Mouse (Mus musculus) retina, embryonic 14.5 days (tissue): ENCODE measurements around the gene Agpat3.

Experiments used
- DNase-seq: peaks from one replicate; pipeline ENCODE4 v3.0.0-alpha.2; 2015; ENCODE audit warnings: low spot score

Gene Agpat3

DNA sequence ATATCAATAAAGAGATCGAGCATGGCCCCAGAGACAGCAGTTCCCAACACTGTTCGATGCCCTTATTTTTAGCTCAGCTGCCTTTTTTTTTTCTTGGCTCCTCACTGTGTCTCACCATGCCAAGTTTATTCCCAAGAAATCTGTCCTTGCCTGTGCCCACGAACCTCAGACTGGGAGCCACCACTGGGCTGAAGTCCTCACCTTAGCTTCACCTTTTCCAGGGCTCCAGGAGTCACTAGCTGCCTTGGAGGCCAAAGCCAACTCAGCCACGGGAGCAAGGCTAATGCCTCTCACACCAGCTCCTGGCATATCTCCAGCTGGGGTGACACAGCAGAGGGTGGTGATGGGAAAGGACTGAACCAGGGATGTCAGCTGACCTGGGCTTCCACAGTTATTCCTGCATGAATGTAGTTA, 96.6 kb downstream of the Agpat3 start:
- DNase-seq, result no peak

DNA sequence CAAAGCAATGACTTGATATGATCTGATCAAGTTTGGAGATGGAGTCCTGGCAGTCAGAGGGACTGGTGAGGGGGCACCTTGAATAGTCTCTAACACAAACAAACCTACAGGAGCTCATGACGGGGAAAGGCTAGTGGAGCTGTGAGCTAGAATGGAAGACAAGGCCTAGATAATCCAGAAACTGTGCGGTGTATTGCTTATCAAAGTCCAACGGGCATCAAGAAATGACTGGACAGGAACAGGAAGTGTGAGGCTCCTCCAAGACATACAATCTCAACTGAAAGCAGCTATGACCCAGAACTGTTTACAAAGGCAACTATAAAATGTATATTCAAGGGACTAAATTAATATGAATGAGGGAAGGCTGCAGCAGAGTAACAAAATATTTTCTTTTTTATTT, 105.1 kb downstream of the Agpat3 start:
- no peak for DNase-seq

DNA sequence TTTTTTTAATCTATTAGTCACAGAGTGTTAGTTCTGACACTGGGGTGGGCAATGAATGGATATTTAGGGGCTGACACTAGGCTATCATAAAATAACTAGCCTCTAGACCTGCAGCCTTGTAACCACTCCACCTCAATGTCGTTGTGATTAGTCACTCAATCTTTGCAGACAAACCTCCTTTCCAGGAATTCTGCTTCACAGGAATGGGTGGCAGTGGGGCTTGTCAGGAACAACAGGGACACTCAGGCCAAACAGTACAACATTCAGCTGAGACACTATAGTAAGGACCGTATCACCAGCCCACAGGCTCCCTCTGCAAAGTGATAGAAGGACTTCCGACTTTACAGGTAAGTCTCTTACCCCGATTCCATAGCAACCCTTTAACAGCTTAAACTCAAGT, 105.6 kb downstream of the Agpat3 start:
- DNase-seq, result no peak

DNA sequence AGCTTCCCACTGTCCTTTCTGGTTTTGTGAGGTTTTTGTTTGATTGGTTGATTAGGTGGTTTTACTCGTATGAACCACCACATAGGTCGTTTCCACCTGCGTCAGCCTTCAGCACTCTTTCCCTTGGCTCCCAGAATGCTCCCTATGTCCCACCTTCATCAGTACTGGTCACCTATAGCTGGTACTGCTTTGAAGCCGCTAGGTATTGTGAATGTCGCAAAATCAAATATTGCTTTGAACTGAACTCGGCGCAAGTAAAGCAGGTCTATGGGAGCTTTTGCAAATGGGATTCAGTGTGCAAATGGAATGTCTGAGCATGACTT, 107.1 kb downstream of the Agpat3 start:
- peak; percentile 16 for DNase-seq

DNA sequence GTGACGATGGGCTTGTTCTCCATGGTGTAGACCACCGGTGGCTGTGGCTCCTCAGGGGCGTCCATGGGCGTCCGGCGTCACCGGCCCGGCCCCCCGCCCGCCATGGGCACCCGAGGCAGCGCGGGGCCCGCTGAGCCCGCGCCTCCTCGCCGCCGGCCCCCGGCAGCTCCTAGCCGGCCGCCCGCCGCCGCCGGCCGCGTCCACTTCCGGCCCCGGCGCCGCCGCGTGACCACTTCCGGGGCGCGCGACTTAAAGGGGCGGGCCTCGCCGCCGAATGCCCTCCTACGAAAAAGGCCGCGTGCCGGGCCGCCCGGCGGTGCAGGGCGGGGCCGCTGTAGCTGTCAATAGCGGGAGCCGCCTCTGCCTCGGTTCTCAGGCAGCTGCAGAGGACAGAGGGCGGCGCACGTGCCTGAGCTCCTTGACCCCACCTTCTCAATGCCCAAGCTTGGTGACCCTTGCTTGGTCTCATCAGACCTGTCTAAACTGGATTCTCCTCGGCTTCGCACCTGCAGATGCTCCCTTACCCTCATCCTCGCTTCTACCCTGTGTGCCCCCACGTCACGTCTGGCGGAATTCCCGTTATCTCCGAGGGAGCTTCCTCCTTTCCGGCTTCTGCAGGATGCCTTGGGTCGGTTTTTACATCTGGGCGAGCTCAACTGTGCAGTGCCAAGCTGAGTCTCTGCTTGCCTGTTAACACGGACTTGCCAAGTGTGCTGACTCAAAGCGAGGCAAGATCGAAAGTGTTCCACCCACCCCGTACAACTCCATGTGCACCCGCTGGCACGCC, 107.7 kb downstream of the Agpat3 start, which contains the start of gene Trappc10:
Trappc10 (minus strand) TSS at position 204 of the 787 bp plus-strand sequence.
- DNase-seq, result peak; percentile 91

DNA sequence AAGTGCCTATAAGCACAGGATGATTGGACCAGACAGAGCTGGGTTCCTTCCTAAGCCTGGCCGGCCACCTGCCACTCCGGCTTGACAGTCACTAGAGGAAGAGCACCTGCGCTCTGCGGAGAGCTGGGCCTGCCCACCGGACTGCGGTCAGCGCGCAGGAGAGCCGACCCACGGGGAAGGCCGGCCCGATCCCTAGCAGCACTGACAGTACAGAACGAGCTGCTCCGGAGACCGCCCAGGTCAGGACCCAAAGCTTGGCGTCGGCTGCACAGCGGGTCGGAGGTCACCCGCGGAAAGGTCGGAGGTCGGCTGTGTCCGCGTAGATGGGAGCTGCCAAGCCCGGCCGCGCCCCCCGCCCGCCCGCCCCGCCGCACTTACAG, 108.2 kb downstream of the Agpat3 start:
- DNase-seq, result peak; percentile 35

DNA sequence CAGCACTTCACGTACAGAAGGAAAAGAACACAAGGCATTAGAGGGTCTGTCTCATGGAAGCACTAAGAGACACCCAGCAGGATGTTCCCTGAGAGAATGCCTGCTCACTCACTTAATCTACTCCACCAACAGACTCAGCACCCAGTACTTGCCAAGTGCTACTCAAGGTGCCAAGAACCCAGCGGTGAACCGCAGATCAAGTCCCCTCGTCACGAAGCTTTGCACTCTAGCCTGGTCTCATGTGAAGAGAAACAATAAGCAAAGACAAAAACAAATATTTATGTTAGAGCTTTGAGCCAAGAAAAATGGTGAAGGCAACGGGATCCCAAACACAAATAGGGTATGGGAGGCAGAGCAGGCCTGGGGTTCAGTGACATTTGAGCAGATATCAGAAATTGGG, 113.4 kb downstream of the Agpat3 start:
- no peak for DNase-seq

DNA sequence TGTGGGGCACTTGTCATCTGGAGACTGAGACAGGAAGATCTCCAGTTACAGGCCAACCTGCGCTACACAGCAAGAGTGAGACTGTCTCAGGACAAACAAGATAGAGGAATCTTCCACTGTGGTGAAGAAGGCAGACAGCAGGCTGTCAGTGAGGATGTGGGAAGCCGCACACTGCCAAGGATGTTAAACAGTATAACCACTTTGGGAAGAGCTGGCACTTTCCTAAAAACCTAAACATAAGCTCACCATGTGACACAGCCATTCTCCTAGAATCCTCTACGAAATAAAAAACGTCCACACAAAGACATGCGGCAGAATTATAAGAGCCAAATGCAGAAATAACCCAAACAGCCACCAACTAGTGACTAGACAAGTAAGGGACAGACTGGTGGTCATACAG, 114.0 kb downstream of the Agpat3 start:
- no peak for DNase-seq

DNA sequence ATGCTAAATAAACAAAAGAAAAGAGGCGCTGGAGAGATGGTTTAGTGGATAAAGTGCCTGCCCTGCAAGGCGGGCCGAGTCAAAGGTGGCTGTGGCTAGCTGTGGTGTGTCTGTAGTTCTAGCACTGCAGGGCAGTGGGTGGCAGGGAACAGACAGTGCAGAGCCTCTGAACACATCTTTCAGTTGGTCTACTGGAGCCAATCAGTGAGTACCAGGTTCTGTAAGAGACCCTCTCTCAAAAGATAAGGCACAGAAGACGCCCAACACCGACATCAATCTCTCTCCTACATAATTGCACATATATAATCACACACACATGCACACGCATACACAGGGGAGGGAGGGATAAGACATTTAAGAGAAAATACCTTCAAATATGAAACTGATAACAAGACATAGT, 114.5 kb downstream of the Agpat3 start:
- no peak for DNase-seq

DNA sequence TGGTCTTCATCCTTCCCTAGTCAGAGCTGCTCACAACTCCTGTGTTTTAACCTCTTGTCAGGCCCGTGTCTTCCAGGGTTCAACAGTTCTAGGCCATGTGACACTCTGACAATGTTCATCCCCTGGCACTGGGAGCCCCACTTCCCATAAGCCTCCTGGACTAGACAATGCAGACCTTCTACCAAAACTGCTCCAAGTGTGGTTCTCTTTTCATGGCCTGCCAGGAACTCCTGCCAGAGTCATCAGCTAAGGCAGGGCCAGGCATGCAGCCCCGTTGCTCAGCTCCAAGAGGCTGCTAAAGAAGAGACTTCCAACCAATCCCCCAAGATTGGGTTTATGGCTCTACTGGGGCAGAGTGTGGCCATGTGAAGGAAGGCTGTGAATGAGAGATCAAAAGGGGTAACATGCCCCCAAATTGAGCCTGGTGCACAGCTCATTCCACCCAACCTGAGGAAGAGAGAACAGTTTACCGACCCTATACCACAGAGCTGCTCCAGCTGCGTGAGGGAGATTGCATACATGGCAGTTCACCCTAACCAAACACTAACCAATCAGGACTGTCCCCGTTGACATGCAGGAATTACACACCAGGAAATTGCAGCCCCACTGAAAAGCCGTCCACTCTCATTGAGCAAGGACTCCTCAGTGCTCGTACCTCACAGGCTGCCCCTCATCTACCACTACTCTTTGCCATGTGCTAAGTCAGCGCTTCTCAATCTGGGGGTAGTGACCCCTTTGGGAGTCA, 115.2 kb downstream of the Agpat3 start:
- no peak for DNase-seq

DNA sequence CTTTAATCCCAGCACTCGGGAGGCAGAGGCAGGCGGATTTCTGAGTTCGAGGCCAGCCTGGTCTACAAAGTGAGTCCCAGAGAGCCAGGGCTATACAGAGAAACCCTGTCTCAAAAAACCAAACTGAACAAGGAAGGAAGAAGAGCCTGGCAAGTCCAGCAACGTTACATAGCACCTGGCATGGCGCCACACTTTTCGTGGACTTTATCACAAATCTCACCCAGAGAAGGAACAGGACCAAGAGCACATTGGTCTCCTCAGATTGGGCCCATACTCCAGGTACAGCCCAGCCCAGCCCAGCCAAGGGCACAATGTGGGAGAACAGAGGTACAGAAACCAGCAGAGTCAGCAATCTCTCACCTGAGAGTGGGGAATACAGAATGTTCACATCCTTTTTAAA, 118.5 kb downstream of the Agpat3 start:
- DNase-seq, result no peak

DNA sequence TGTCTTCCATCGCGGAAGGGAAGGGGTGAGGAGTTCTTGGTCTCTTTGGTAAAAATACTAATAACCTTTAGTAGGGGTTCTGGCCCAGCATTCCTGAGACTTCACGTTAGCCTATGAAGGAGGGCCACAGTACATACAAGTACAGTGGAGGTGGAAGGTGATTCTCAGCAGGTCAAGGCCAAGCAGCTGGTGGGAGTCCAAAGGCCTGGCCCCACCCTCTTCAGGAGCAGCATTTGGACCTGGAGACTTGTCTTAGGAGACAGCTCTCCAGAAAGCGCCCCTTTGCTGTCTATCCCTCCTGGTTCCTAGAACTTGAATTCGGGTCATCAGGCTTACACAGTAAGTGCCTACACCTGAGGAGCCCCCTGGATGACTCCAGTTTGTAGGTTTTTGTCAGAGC, 119.1 kb downstream of the Agpat3 start:
- no peak for DNase-seq

DNA sequence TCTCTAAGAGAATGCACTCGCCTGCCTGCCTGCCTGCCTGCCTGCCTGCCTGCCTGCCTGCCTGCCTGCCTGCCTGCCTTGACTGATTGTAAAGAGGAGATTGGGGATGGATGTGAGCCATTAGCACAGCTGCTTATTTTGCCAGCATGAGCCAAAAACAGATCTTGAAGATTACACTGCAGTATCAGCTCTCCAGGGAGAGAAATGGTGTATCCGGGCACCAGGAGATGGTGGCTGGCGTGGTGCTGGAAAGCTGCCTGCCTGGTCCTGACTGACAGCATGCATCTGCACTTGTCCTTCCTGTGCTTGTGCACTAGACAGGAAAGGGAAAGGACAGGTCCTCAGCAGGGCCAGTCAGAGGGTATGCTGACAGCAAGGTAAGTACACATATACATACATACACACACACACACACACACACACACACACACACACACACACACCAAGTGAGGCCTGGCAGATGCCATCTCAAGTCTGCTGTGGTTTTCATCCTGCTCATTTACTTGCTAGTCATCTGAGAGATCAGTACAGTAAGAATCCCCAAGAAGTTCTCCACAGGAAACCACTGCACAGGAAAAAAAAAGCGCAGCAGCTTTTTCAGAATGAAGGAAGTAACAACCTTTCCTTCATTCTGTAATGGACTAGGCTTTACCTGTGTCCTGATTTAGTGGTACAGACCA, 119.8 kb downstream of the Agpat3 start:
- DNase-seq, result no peak

DNA sequence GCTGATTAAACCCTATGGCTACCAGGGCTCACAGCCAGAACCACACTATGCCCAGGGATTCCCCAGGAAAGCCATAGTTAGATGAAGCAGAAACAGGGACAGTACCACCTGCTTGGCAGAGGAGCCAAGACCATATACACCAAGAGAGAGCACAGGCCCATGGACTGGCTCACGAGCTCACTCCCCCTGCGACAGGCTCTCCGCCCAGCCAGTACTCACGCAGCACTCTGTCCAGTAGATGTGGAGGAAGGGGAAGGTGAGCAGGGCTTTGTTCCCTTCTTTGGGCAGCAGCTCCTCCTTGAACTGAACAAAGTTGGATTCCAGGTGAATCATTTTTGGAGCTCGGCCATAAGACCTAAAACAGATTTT, 123.7 kb downstream of the Agpat3 start:
- DNase-seq, result no peak

DNA sequence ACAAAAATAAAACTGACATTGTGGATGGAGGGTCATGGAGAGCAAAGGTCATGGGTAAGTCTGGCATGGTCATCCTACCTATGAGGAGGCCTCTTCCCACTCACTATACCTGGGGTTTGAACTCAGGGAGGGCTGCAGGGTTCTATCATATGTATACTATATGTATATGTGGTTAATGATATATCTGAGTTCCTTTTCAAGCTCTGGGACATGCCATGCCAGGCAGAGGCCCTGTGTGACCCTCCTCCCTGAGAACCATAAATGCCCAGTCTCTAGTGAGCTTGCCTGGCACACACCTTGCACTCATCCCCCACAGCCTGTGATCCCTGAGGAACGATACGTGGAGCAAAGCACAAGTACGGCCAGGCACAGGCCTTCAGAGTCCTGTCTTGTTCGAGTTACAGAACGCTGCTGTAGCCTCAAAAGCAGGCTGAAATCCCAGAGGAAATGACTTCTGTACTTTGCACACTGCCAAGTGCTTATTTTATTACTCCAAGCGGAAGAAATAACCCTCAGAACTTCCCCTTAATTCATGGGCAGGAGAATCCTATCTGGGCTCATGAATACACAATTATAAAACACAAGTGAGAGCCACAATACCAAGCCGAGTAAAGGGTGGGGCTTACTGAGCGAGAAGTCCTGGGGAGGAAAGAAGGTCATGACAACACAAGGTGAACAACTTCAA, 124.3 kb downstream of the Agpat3 start:
- no peak for DNase-seq

DNA sequence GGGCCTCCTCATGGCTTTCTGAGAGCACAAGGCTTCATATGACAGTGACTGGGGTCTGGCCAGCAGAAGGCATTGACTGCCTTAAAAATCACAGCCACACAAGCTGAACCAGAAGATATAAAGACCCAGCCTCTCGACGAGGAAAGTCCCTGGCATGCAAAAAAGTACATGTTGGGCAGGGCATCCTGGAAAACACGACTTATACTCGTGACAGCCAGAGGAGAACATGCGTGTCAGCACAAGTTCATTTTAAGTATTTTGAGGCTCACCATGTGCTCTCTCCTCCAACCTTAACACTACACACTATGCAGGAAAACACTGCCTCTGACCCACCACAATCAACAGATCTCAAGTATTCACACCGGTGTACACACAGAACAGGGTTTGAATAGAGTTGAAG, 128.2 kb downstream of the Agpat3 start:
- DNase-seq, result no peak

DNA sequence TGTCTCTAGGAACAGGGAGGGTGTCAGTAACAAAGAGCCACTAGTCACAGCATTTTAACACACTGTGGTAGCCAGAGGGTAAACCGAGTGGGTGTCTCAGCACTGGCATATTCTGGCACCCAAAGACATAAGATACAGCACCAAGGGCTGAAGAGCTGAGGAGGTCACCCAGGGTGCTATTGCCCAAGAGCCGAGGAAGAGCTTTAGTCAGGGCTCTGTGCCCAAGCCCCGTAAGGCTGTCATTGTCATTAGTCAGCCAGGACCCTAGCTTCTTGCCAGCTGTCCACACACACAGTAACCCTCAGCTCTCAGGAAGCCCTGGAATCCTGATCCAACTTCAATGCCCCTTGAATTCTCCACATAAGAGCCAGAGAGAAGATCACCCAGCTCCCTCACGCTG, 129.4 kb downstream of the Agpat3 start:
- no peak for DNase-seq

DNA sequence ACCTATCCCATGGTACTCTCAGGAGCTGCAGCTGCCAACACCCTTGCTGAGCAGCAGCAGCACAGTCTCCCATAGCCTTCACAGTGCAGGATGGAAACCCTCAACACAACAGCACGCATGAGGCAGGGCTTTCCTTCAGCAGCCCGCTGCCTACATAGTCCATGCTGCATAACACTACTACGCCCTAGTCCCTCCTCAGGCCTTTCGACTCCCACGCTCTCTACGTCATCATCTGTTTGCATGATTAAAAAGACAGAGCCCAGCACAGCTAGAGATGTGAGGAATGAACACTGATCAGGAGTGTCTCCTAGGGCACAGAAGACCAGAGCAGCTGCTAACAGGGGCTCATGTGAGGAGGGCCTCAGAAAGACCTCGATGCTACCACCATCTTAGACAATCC, 131.0 kb downstream of the Agpat3 start:
- no peak for DNase-seq

DNA sequence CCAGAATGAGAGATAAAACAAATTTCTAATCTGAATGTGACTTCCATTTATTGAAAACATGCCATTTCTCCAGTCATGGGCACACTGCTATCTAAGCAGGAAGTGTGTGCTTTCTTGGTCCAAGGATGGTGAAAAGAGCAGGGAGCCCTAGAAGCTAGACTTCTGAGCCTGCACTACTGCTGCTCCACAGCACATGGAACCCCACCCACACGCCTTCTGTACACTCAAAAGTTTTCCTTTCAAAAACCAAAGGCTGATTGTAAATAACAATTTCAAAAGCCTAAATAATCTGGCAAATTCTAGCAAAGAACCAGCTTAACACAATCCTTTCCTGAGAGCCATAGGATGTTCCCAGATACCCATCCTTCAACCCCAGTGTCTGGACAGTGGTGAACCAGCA, 132.8 kb downstream of the Agpat3 start:
- no peak for DNase-seq
